Mouse (Mus musculus) forebrain, postnatal 0 days (tissue): ENCODE results near the gene Tmem98. TPM values are rescaled to one million over a fixed set of nuclear protein-coding genes. Genes with fewer than 3 reads are reported as not detected.

ENCODE experiments used
- ATAC-seq: fragments of 200-750 bp; cut with Nextera tagmentation; 2 replicates; pipeline ENCODE4 v1.8.0; 2017; ENCODE audit warnings: mild to moderate bottlenecking, moderate library complexity
- DNase-seq: peaks from one replicate; pipeline ENCODE4 v3.0.0-alpha.2; 2015
- H3K27ac ChIP-seq: fragments of 300-500 bp; sonication (generic); 2 replicates; pipeline ENCODE4 v1.5.1; 2014; ENCODE audit warnings: low read depth, mild to moderate bottlenecking, antibody characterized with exemption, low read length, moderate library complexity, mixed read lengths
- H3K27me3 ChIP-seq: fragments of 300-500 bp; sonication (generic); 2 replicates; pipeline ENCODE4 v1.6.1; 2014; ENCODE audit warnings: mild to moderate bottlenecking, low read length, mixed read lengths; ENCODE audit not compliant: insufficient read depth
- H3K36me3 ChIP-seq: fragments of 300-500 bp; sonication (generic); 2 replicates; pipeline ENCODE4 v1.6.1; 2014; ENCODE audit warnings: mild to moderate bottlenecking, moderate library complexity; ENCODE audit not compliant: insufficient read depth
- H3K4me1 ChIP-seq: fragments of 300-500 bp; sonication (generic); 2 replicates; pipeline ENCODE4 v1.6.1; 2014; ENCODE audit warnings: antibody characterized with exemption; ENCODE audit not compliant: insufficient read depth
- H3K4me2 ChIP-seq: fragments of 300-500 bp; sonication (generic); 2 replicates; pipeline ENCODE4 v1.6.1; 2014; ENCODE audit warnings: low read depth, mild to moderate bottlenecking, moderate library complexity
- H3K4me3 ChIP-seq: fragments of 300-500 bp; sonication (generic); 2 replicates; pipeline ENCODE4 v1.5.1; 2014; ENCODE audit warnings: low read depth, low read length, mixed read lengths
- H3K9ac ChIP-seq: fragments of 300-500 bp; sonication (generic); 2 replicates; pipeline ENCODE4 v1.6.1; 2014; ENCODE audit warnings: mild to moderate bottlenecking
- H3K9me3 ChIP-seq: fragments of 300-500 bp; sonication (generic); 2 replicates; pipeline ENCODE4 v1.6.1; 2016; ENCODE audit warnings: low read length
- CTCF ChIP-seq: sonication (generic); IDR thresholded peaks from 2 replicates; pipeline ENCODE4 v1.5.1; 2016; ENCODE audit warnings: antibody characterized with exemption, control low read depth, low read depth
- WGBS: fragments of 180-500 bp; shearing (Covaris S2); extraction: QIAGEN DNeasy Blood & Tissue Kit; methylation state at CpG from one replicate; pipeline ENCODE4 v1.1.7; 2014; 5-methylcytosine and 5-hydroxymethylcytosine counted together
- polyA plus RNA-seq: library from polyadenylated mRNA; unstranded; fragments of >200 nt; fragmentation: Nextera tagmentation; extraction: Ambion mirVana; gene quantifications from 2 replicates; pipeline ENCODE4 v1.2.1, GENCODE M21; 2015
- total RNA-seq: library from RNA; depleted of rRNA; stranded (reverse); fragments of >200 nt; gene quantifications from 2 replicates; pipeline ENCODE4 v1.2.3, GENCODE M21; 2014

Gene Tmem98
- total and polyA plus RNA-seq, 2 experiments from 2014 or later, result 18.3 to 20.5 TPM

DNA sequence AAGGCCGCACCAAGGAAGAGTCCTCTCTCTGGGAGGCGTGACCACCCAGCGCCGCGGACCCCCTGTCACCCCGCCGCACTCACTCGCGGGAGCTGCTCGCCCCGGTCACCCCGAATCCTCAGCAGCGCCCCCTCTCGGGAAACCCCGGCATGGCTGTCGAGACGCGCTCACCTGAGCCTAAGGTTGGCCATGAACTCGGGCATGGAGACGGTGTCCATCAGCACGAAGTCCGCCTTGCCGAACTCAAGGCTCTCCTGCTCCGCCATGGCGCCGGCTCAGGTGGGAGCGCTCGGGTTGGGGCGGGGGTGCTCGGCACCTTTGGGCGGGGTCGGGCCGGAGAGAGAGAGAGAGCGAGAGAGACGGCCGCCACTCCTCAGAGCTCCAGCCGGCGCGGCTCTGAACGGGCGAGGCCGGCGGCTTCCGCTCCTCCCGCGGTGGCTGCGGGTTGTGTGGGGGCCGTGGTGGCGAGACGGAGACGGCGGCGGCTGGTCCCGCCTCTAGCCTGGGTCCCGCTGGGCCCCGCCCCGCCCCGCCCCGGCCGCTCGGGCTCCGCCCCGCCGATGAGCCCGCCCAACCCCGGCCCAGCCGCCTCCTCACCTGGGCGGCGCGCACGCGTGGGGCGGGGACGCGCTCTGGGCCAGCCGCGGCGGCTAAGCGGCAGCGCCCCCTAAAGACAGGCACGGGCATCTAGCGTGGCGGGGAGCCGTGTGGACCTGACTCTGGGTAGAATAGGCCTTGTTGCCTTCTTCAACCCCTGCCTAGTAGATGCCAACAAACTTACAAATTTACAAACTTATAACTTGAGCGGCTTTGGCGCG lies 30.2 kb upstream of the Tmem98 start, which contains the start of gene Myo1d:
Myo1d (minus strand) TSS at position 499 of the 818 bp plus-strand sequence.
- ATAC-seq, result peak; percentile 96
- DNase-seq, result peak; percentile 89
- H3K27me3 ChIP-seq, result no peaks in the 10 kb centered on the region
- TF ChIP-seq CTCF, result peak; percentile 77
- H3K9me3 ChIP-seq, result no peaks in the 10 kb centered on the region
- no peaks in the 10 kb centered on the region; the same call in 1 of the 2 replicates for H3K4me1 ChIP-seq
- under 1% methylated on average over 69 of the region's 87 CpGs for WGBS
- H3K9ac ChIP-seq, result peak within 1 kb of the TSS; percentile 57
- no peak within 1 kb of the TSS for H3K27ac ChIP-seq
- H3K36me3 ChIP-seq, result no peaks in the 10 kb centered on the region
- H3K4me3 ChIP-seq, result peak within 1 kb of the TSS; percentile 76
- H3K4me2 ChIP-seq, result peak within 1 kb of the TSS; percentile 74

DNA sequence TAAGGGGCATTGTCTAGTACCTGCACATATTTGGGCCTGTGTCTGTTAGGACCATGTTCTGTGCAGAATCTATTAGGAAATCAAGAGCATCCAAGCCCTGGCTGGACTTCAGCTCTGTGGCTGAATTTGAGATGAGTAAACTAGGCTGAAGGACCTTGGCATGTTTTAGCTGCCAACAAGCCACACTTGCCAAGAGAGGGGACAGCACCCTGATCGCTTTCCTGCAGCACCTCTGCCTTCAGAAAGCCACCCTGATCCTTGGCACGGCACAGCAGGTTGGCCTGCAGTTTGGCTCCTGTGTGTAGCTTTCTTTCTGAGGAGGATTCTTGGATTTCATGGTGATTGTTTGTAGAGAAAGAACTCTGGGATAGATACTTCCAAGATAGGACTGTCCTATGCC lies 28.4 kb upstream of the Tmem98 start:
- no peak for TF ChIP-seq CTCF
- H3K4me1 ChIP-seq, result no peaks in the 10 kb centered on the region; the same call in 1 of the 2 replicates
- H3K4me2 ChIP-seq, result no peak overlapping the region
- no peak overlapping the region for H3K9ac ChIP-seq
- no peaks in the 10 kb centered on the region for H3K9me3 ChIP-seq
- DNase-seq, result no peak
- no peak for ATAC-seq
- no peaks in the 10 kb centered on the region for H3K36me3 ChIP-seq
- no peak overlapping the region for H3K4me3 ChIP-seq
- no peak overlapping the region for H3K27ac ChIP-seq
- no peaks in the 10 kb centered on the region for H3K27me3 ChIP-seq
- 84% methylated on average over 2 of the region's 2 CpGs for WGBS

DNA sequence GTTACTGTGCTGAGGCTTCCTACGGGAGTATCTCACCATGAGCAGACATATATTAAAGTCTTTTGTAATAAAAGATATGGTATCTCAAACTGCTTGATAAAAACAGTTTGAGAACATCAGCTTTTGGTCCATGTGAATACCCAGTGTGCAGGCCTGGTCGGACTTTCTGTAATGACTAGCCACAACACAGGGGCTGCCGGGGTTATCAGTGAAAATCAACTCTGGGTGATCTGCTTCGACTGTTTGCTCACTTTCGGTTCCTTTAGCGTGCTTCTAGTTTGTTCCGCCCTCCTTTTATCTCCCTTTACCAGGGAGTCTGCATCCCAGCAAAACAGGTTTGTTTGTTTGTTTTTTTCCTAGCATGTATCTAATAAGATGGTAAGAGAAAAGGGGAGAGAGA lies 26.5 kb upstream of the Tmem98 start:
- H3K4me1 ChIP-seq, result no peaks in the 10 kb centered on the region; the same call in 1 of the 2 replicates
- no peak for TF ChIP-seq CTCF
- no peak overlapping the region for H3K4me3 ChIP-seq
- ATAC-seq (no peak), DNase-seq (no peak)
- H3K27ac ChIP-seq, result no peak overlapping the region
- H3K27me3 ChIP-seq, result no peaks in the 10 kb centered on the region
- no peak overlapping the region for H3K4me2 ChIP-seq
- H3K9ac ChIP-seq, result no peak overlapping the region
- H3K36me3 ChIP-seq, result no peaks in the 10 kb centered on the region
- no peaks in the 10 kb centered on the region for H3K9me3 ChIP-seq
- WGBS, result 82% methylated on average over 7 of the region's 7 CpGs

DNA sequence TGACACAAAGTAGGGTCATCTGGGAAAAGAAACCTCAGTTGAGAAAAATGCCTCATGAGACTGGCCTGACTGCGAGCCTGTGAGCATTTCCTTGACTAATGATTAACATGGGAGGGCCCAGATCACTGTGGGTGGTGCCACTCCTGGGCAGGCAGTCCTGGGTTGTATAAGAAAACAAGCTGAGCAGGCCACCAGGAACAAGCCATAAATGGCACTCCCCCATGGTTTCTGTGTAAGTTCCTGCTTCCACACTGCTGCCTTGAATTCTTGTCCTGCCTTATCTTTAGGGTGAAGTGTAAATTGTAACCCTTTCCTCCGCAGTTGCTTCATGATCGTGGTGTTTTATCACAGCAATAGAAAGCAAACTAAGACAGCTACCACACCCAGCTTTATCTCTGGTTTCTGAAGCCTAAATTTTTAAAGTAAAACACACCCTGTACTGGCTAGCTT lies 25.7 kb upstream of the Tmem98 start:
- TF ChIP-seq CTCF, result no peak

DNA sequence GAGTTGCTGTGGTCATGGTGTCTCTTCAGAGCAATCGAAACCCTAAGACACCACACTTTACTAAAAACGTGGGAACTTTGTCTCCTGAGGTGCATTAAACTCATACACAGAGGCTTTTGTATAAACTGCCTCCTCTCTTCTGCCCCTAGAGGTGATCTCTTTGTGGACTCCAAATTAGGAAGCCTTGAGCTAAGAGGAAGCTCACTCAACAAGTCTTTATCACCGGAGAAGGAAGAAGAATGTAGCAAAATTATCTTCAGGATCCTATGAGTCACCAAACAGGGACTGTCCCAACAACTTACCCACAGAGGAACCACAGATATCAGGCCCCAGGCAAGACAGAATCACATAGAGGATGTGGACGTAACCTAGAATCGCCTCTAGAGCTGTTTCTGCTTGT lies 24.3 kb upstream of the Tmem98 start:
- no peaks in the 10 kb centered on the region for H3K9me3 ChIP-seq
- no peak overlapping the region for H3K4me3 ChIP-seq
- WGBS, result 84% methylated on average over 5 of the region's 5 CpGs
- no peaks in the 10 kb centered on the region for H3K4me1 ChIP-seq
- no peak for DNase-seq
- no peak overlapping the region for H3K4me2 ChIP-seq
- no peak overlapping the region for H3K27ac ChIP-seq
- H3K9ac ChIP-seq, result no peak overlapping the region
- H3K36me3 ChIP-seq, result no peaks in the 10 kb centered on the region
- no peak for ATAC-seq
- H3K27me3 ChIP-seq, result no peaks in the 10 kb centered on the region
- TF ChIP-seq CTCF, result no peak

More for the DNA sequence above, 25.7 kb upstream of the Tmem98 start:
- H3K27me3 ChIP-seq, result no peaks in the 10 kb centered on the region
- no peak overlapping the region for H3K9ac ChIP-seq
- DNase-seq, result no peak
- H3K4me1 ChIP-seq, result no peaks in the 10 kb centered on the region; the same call in 1 of the 2 replicates
- H3K9me3 ChIP-seq, result no peaks in the 10 kb centered on the region
- H3K36me3 ChIP-seq, result no peaks in the 10 kb centered on the region
- H3K4me3 ChIP-seq, result no peak overlapping the region
- no peak for ATAC-seq
- no peak overlapping the region for H3K27ac ChIP-seq
- H3K4me2 ChIP-seq, result no peak overlapping the region
- WGBS, result 58% methylated on average over 3 of the region's 3 CpGs

DNA sequence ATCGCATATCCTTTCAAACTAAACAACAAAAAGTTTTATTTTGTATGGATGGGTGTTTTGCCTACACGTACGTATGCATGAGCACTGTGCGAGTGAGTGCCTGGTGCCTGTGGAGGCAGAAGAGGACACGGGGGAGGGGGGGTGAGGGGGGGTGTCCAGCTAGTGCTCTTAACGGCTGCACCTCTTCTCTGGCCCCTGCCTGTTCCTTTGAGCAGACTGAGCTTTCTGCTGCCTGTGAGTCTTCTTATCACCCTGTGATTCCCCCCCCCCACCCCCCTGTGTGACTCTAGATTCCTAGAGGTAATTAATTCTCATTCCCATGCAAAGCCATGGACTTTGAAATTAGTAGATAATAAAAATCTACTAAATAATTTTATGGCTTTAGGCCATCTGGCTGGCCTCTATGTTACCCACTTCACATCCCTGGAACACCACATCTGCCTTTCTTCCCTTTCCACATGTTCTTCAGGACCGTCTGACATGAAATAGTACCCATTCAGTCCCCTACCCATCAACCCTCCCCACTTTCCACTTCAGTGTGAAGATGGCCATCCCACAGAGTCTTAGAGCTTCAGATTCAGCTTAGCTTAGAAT lies 20.2 kb upstream of the Tmem98 start:
- Histone ChIP-seq H3K9ac (no peak overlapping the region), H3K27ac (no peak overlapping the region), H3K4me3 (no peak overlapping the region), H3K4me2 (no peak overlapping the region), H3K4me1 (no peaks in the 10 kb centered on the region), H3K36me3 (no peaks in the 10 kb centered on the region), H3K27me3 (no peaks in the 10 kb centered on the region), H3K9me3 (no peaks in the 10 kb centered on the region)
- 62% methylated on average over 7 of the region's 7 CpGs for WGBS
- TF ChIP-seq CTCF, result no peak
- ATAC-seq (no peak), DNase-seq (no peak)

DNA sequence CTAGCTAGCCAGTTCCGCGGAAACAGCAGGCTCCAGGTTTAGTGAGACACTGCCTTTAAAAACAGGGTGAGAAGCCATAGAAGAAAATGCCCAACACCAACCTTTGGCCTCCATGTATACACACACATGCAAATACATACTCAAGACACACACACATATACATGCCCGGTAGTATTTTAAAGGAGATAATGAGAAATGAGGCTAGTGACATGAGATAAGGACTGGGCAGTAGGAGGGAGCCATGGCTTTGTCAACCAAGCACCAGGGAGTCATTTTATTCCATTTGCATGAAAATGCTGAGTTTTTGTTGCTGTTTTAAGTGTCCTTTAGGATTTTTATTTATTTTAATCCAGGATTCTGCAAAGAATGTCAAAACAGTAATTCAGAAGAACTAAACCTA lies 19.6 kb upstream of the Tmem98 start:
- no peak overlapping the region for H3K9ac ChIP-seq
- H3K9me3 ChIP-seq, result no peaks in the 10 kb centered on the region
- no peaks in the 10 kb centered on the region for H3K4me1 ChIP-seq
- WGBS, result 67% methylated on average over 3 of the region's 3 CpGs
- H3K36me3 ChIP-seq, result no peaks in the 10 kb centered on the region
- TF ChIP-seq CTCF, result no peak
- no peak for ATAC-seq
- no peaks in the 10 kb centered on the region for H3K27me3 ChIP-seq
- DNase-seq, result no peak
- no peak overlapping the region for H3K4me3 ChIP-seq
- no peak overlapping the region for H3K27ac ChIP-seq
- H3K4me2 ChIP-seq, result no peak overlapping the region
